Mouse (Mus musculus) heart, embryonic 14.5 days (tissue): ENCODE data around the gene Gm48551. TPM values are rescaled to one million over a fixed set of nuclear protein-coding genes. Genes with fewer than 3 reads are reported as not detected.

ENCODE experiments used
- ATAC-seq: fragments of 200-750 bp; cut with Nextera tagmentation; 2 replicates; pipeline ENCODE4 v1.8.0; 2017; ENCODE audit warnings: low read depth, moderate TSS enrichment; ENCODE audit not compliant: insufficient number of reproducible peaks, insufficient read depth, low FRiP score
- H3K27ac ChIP-seq, 2 experiments: fragments of 200-500 bp in 1 of 2; fragments of 300-500 bp in 1 of 2; sonication (generic) in 1 of 2; replicated peaks in 1 of 2; 2 replicates each; pipeline ENCODE4 v1.5.1; 2012 to 2014; ENCODE audit warnings: low read depth in 2 of 2, low read length in 2 of 2, control low read depth in 1 of 2, mild to moderate bottlenecking in 1 of 2, mixed read lengths in 1 of 2; ENCODE audit not compliant: control insufficient read depth in 1 of 2, insufficient read depth in 1 of 2
- H3K27me3 ChIP-seq: fragments of 300-500 bp; sonication (generic); 2 replicates; pipeline ENCODE4 v1.6.1; 2014; ENCODE audit warnings: mild to moderate bottlenecking, low read length, control low read depth; ENCODE audit not compliant: control insufficient read depth, insufficient read depth
- H3K36me3 ChIP-seq: fragments of 300-500 bp; sonication (generic); 2 replicates; pipeline ENCODE4 v1.6.1; 2014; ENCODE audit warnings: mild to moderate bottlenecking, control low read depth, low read length, mixed read lengths; ENCODE audit not compliant: control insufficient read depth, insufficient read depth
- H3K4me1 ChIP-seq, 2 experiments: fragments of 200-500 bp in 1 of 2; fragments of 300-500 bp in 1 of 2; sonication (generic) in 1 of 2; 2 replicates each; pipeline ENCODE4 v1.6.1; 2012 to 2014; ENCODE audit warnings: low read length in 2 of 2, control low read depth in 1 of 2, mixed read lengths in 1 of 2; ENCODE audit not compliant: control insufficient read depth in 2 of 2, insufficient read depth in 2 of 2
- H3K4me2 ChIP-seq: fragments of 300-500 bp; sonication (generic); 2 replicates; pipeline ENCODE4 v1.6.1; 2014; ENCODE audit warnings: mild to moderate bottlenecking, low read length
- H3K4me3 ChIP-seq, 2 experiments: fragments of 200-500 bp in 1 of 2; fragments of 300-500 bp in 1 of 2; sonication (generic) in 1 of 2; 2 replicates each; pipeline ENCODE4 v1.5.1; 2012 to 2014; ENCODE audit warnings: low read length in 2 of 2, mild to moderate bottlenecking in 2 of 2, control low read depth in 1 of 2, low read depth in 1 of 2, moderate library complexity in 1 of 2; ENCODE audit not compliant: control insufficient read depth in 1 of 2, insufficient read depth in 1 of 2
- H3K9ac ChIP-seq: fragments of 300-500 bp; sonication (generic); 2 replicates; pipeline ENCODE4 v1.6.1; 2014; ENCODE audit warnings: mild to moderate bottlenecking, low read length
- H3K9me3 ChIP-seq: fragments of 300-500 bp; sonication (generic); 2 replicates; pipeline ENCODE4 v1.6.1; 2016; ENCODE audit warnings: low read length, control low read depth; ENCODE audit not compliant: control insufficient read depth
- WGBS: fragments of 180-500 bp; shearing (Covaris S2); extraction: QIAGEN DNeasy Blood & Tissue Kit; methylation state at CpG from one replicate; pipeline ENCODE4 v1.1.7; 2014; 5-methylcytosine and 5-hydroxymethylcytosine counted together
- polyA plus RNA-seq: library from polyadenylated mRNA; unstranded; fragments of >200 nt; fragmentation: Nextera tagmentation; extraction: Ambion mirVana; gene quantifications from 2 replicates; pipeline ENCODE4 v1.2.1, GENCODE M21; 2014

Gm48551 gene
- polyA plus RNA-seq, 1 experiment from 2014 or later, result 1.7 TPM

GRCm38 (mm10) chr10:81403511-81403910 lies 19.2 kb downstream of the Gm48551 start:
- no peak for ATAC-seq
- H3K4me2 ChIP-seq, result no peak overlapping the region
- peak overlapping the region; percentile 59; the same call in 1 of the 2 replicates for H3K9ac ChIP-seq
- H3K27me3 ChIP-seq, result no peaks in the 10 kb centered on the region
- no peak overlapping the region for H3K4me3 ChIP-seq
- H3K4me1 ChIP-seq, result peaks cover 40 to 59% of the 10 kb centered on the region in 2 experiments
- H3K9me3 ChIP-seq, result no peaks in the 10 kb centered on the region
- H3K36me3 ChIP-seq, result peaks cover 83% of the 10 kb centered on the region
- peak overlapping the region in 1 of 2 experiments; percentile 91; a peak in 2 of 4 replicates for H3K27ac ChIP-seq
- WGBS, result 74% methylated on average over 10 of the region's 10 CpGs

DNA sequence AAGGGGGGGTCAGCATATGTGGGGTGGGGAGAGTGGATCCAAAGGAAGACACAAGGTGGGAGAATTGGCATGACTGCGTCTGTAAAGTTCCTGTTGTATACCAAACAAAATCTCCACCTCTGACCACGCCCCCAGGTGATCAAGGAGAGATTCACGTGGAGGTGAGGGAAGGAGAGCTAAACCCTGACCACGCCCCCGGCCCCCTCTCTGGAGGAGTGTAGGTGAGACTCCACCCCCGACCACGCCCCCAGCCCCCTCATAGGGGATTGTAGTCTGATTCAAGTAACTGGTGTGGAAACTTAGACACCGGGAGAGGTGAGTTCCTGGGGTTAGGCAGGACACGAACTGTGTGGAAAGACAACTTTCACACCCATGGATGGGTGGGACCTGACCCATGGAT lies 19.8 kb downstream of the Gm48551 start:
- Histone ChIP-seq H3K36me3 (peaks cover 78% of the 10 kb centered on the region), H3K27me3 (no peaks in the 10 kb centered on the region), H3K4me1 (peaks cover 44 to 65% of the 10 kb centered on the region in 2 experiments), H3K27ac (no peak overlapping the region), H3K4me3 (no peak overlapping the region), H3K4me2 (no peak overlapping the region), H3K9ac (no peak overlapping the region), H3K9me3 (no peaks in the 10 kb centered on the region)
- WGBS, result 36% methylated on average over 9 of the region's 9 CpGs
- no peak for ATAC-seq

DNA sequence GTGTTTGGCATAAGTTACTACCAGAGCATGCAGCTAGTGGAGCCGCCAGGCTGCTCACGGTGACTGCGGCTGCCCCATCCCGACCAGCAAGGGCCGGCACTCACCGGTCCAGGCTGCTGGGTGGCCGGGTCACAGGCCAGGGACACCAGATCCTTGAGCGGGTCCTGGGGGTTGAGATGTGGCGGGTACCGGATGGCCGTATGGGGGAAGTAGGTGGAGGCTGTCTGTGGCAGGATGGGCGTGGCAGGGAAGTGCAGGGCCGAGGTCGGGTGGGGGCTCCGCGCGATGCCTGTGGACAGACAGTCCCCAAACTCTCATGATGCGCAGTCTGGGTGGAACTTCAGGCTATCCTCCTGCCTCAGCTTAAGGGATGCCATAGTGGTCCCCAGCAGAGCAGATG lies 20.5 kb downstream of the Gm48551 start:
- Histone ChIP-seq H3K4me3 (no peak overlapping the region), H3K9me3 (no peaks in the 10 kb centered on the region), H3K4me2 (no peak overlapping the region), H3K9ac (no peak overlapping the region), H3K27me3 (no peaks in the 10 kb centered on the region), H3K36me3 (peaks cover 72% of the 10 kb centered on the region), H3K4me1 (peaks cover 44 to 71% of the 10 kb centered on the region in 2 experiments), H3K27ac (no peak overlapping the region)
- no peak for ATAC-seq
- WGBS, result 64% methylated on average over 18 of the region's 18 CpGs

DNA sequence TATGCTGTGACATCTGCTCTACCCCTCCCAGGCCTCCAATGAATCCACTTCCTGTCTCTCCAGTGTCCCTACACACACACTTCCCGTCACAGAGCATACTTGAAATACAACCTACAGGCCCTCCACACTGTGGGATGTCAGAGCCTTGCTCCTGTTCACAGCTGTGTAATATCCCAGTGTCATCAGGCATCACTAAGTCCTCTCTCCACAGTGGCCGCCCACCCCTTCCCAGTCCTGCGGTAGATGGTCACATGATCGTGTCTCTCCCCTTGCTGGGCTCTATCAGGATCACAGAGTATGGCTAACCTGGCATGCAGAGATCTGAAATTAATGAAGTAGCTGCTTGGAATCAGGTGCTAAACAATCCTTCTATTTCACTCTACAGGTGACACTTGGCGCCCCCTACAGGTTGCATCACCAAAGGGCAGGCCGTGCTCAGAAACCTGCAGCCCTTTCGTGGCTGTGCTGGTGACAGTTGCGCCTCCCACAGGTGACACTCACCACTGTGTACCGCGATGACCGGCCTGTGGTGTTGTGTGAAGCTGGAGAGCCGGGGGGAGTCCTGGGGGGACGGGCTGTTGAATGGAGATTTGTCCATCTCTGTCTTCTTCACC lies 21.4 kb downstream of the Gm48551 start:
- H3K36me3 ChIP-seq, result peaks cover 62% of the 10 kb centered on the region

DNA sequence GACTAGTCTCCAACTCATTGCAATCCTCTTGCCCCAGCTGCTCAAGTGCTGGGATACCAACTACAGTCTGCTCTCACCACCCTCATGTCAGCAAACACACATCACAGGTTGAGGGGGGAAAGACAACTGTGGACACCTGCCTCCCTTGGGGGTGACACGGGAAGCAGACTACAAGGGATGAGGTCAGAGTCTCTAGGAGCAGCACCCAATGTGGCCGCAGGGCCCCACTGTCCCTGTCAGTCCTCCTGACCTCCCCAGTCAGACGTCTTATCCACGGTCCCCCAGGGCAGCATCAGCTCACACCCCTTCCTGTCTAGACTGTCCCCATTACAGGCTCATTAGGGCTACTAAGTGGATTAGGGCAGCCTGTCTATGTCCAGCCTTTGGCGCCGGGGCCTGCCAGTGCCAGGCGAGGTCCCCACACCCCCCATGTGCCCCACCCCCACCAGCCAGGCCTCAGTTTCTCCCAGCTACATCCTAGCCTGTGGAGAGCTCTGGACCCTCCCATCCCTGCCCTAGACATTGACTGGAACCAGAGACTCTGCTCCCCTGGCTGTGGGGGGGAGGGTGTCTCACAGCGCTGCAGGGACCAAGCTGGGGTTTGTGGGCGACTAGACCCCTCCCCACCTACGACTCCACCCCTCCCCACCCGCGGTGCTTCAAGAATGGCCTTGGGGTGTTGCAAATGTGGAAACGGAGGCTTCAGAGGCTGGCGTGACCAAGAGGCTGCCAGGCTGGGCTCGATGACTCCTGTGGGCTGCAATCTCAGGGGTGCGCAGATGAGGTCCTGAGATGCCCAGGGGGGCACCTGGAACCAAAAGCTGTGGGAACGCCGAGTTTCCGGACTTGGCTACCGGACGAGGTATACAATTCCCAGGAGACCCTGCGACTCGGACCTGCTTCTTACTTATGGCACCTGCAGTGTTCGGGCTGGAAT lies 22.5 kb downstream of the Gm48551 start:
- H3K4me1 ChIP-seq, result peaks cover 50 to 80% of the 10 kb centered on the region in 2 experiments
- no peak for ATAC-seq
- peak overlapping the region; percentile 56 for H3K4me2 ChIP-seq
- H3K9ac ChIP-seq, result peak overlapping the region; percentile 64
- 27% methylated on average over 24 of the region's 24 CpGs for WGBS
- peak overlapping the region; percentile 42 to 97 for H3K27ac ChIP-seq
- no peaks in the 10 kb centered on the region for H3K9me3 ChIP-seq
- peak overlapping the region; percentile 26 to 34 for H3K4me3 ChIP-seq
- H3K27me3 ChIP-seq, result no peaks in the 10 kb centered on the region
- H3K36me3 ChIP-seq, result peaks cover 56% of the 10 kb centered on the region

More for the DNA sequence above, 21.4 kb downstream of the Gm48551 start:
- H3K9ac ChIP-seq, result no peak overlapping the region
- no peak for ATAC-seq
- WGBS, result 48% methylated on average over 13 of the region's 13 CpGs
- peaks cover 48 to 80% of the 10 kb centered on the region in 2 experiments for H3K4me1 ChIP-seq
- H3K9me3 ChIP-seq, result no peaks in the 10 kb centered on the region
- H3K27me3 ChIP-seq, result no peaks in the 10 kb centered on the region
- 0 out of 2 replicates have a peak overlapping the region, but pooled peaks have one; percentile 56 for H3K4me2 ChIP-seq
- peak overlapping the region in 1 of 2 experiments; percentile 11; a peak in 1 of 4 replicates for H3K27ac ChIP-seq
- no peak overlapping the region for H3K4me3 ChIP-seq

DNA sequence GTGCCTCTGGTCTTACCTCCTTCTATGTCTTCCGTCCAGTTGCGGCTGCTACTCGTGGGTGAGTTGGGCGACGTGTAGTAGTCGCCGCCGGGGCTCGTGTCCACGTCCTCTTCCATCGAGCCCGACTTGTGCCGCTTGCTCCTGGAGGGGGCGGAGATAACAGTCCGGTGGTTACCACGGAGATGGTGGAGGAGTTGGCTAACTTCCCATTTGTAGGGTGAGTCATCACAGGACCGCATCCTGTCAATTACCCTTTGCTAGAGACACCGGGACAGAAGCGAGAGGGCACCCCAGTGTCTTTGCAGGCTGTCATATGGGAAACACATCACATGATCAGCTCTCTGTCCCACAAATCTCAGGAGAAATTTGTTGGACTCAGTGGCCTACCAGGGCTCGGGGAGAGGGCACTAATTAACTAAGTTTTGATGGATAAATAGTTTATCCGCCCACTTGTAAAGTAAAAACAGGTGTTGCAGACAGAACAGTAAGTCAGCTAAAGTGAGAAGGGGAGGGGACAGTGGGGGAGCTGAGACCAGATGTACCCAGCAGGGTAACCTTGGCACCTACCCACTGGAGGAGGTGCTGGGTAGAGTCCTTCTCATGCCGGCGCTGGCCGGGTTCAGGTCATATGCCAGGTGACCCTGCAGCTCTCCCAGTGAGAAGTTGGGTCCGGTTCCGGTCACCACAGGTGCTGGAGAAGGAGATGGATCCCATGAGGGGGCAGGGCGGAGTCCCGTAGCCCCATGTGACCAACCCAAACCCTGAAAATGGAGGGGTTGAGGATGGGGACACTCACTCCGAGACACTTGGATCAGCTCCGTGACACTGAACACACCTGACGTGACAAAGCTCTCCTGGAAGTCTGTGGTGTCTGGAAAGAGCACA lies 23.5 kb downstream of the Gm48551 start:
- Histone ChIP-seq H3K9ac (peak overlapping the region; percentile 64), H3K9me3 (no peaks in the 10 kb centered on the region), H3K27me3 (no peaks in the 10 kb centered on the region), H3K36me3 (peaks cover 59% of the 10 kb centered on the region), H3K4me1 (peaks cover 52 to 80% of the 10 kb centered on the region in 2 experiments), H3K4me3 (peak overlapping the region; percentile 26 to 34), H3K27ac (peak overlapping the region; percentile 42 to 97), H3K4me2 (peak overlapping the region; percentile 56)
- ATAC-seq, result 0 out of 2 replicates have a peak, but pooled peaks have one; percentile 17
- WGBS, result 22% methylated on average over 31 of the region's 31 CpGs

DNA sequence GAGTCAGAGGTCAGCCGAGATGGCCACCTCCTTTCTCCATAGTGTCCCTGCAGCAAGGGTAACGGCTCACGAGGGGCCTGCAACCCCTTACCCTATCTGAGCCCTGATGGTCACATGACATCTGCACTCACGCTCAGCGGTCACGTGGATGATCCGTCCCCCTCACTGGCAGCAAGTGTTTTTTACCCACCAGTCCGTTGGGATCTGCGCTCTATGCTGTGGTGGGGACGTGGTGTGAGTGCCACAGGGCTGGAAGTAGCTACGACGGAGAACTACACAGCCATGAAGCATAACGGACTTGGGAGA lies 24.1 kb downstream of the Gm48551 start:
- Histone ChIP-seq H3K4me2 (no peak overlapping the region), H3K36me3 (peaks cover 57% of the 10 kb centered on the region), H3K27me3 (no peaks in the 10 kb centered on the region), H3K4me1 (peaks cover 55 to 80% of the 10 kb centered on the region in 2 experiments), H3K27ac (peak overlapping the region; percentile 24 to 97; a peak in 3 of 4 replicates), H3K9me3 (no peaks in the 10 kb centered on the region), H3K4me3 (no peak overlapping the region), H3K9ac (peak overlapping the region; percentile 38; the same call in 1 of the 2 replicates)
- WGBS, result 46% methylated on average over 13 of the region's 13 CpGs
- ATAC-seq, result no peak
